Mouse (Mus musculus): ENCODE results near the gene Coq4.

DNA sequence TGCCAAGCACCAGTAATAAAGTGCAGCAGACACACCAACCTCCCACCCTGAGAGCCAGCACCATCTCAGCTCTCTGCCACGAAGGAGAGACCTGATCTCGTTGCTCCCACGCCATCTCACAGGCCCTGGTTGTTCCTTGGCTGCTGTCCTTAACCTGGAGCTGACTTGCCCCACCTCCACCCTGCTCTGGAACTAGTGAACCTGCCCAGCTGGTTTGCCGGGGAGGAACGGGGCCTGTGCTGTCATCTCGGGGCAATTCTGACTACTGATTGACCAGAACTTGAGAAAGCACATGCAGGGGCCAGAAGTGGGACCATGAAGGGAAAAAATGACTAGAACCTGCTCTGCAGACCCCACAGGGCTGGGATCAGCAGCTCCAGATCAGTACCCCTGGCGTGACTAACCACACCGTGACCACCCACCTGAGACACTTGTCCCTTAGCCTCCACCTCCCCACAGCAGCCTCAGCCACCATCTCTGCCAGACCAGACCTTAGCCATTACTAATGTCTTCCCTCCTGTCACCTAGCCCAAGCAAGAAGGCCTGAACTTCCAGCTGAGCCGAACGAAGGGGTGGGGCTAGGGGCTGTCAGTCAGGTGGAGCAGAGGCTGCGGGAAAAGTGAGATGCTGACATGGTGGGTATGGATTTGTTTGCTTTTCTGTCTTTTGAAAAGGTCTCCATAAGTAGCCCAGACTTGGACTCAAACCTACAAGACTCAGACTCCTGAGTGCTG, 19.1 kb upstream of the Coq4 start:
- TF ChIP-seq CTCF (conservative IDR thresholded peaks at IDR 0.05; ENCODE audit: low read length) (no peak), POU5F1 (IDR thresholded peaks at IDR 0.05; ENCODE audit: borderline replicate concordance, low read length) (no peak)
